Mouse (Mus musculus): ENCODE measurements around the gene Olfr1420.
"Not testable (repeated sequence)": the region's sequence is repeated elsewhere in the genome, so short reads cannot be mapped to it uniquely, and the experiment has no call there.

GRCm38 (mm10) chr19:11946460-11946859 lies 60.1 kb downstream of the Olfr1420 start:
- not testable (repeated sequence) for TF ChIP-seq POLR2A (IDR thresholded peaks at IDR 0.05; ENCODE audit: low read depth, low read length); CTCF (IDR thresholded peaks at IDR 0.05; ENCODE audit: extremely low read depth, insufficient read depth, insufficient read length, insufficient replicate concordance)
